Mouse (Mus musculus) embryonic facial prominence, embryonic 13.5 days (tissue): ENCODE measurements at regions not wholly inside any gene's neighbourhood (a gene's known extent, or its start where the extent isn't known, plus 50 kb on each side); places are given as distances from the start of the nearest gene placed in this dataset.

ENCODE experiments used
- ATAC-seq: fragments of 200-750 bp; cut with Nextera tagmentation; 2 replicates; pipeline ENCODE4 v1.8.0; 2017; ENCODE audit warnings: low read depth; ENCODE audit not compliant: insufficient number of reproducible peaks, insufficient read depth, low FRiP score, low TSS enrichment
- H3K27ac ChIP-seq: fragments of 300-500 bp; sonication (generic); 2 replicates; pipeline ENCODE4 v1.5.1; 2015; ENCODE audit warnings: moderate library complexity, mild to moderate bottlenecking, inconsistent platforms
- H3K27me3 ChIP-seq: fragments of 300-500 bp; sonication (generic); 2 replicates; pipeline ENCODE4 v1.6.1; 2015; ENCODE audit warnings: mild to moderate bottlenecking, inconsistent platforms
- H3K36me3 ChIP-seq: fragments of 300-500 bp; sonication (generic); 2 replicates; pipeline ENCODE4 v1.6.1; 2015; ENCODE audit warnings: mild to moderate bottlenecking, inconsistent platforms
- H3K4me1 ChIP-seq: fragments of 300-500 bp; sonication (generic); 2 replicates; pipeline ENCODE4 v1.6.1; 2015; ENCODE audit warnings: inconsistent platforms
- H3K4me2 ChIP-seq: fragments of 300-500 bp; sonication (generic); 2 replicates; pipeline ENCODE4 v1.6.1; 2015; ENCODE audit warnings: moderate library complexity, mild to moderate bottlenecking, inconsistent platforms
- H3K4me3 ChIP-seq: fragments of 300-500 bp; sonication (generic); 2 replicates; pipeline ENCODE4 v1.5.1; 2015; ENCODE audit warnings: mild to moderate bottlenecking, inconsistent platforms
- H3K9ac ChIP-seq: fragments of 300-500 bp; sonication (generic); 2 replicates; pipeline ENCODE4 v1.6.1; 2015; ENCODE audit warnings: mild to moderate bottlenecking, inconsistent platforms
- H3K9me3 ChIP-seq: fragments of 300-500 bp; sonication (generic); 2 replicates; pipeline ENCODE4 v1.6.1; 2016; ENCODE audit warnings: inconsistent platforms
- WGBS: fragments of 180-500 bp; shearing (Covaris S2); methylation state at CpG from one replicate; pipeline ENCODE4 v1.1.7; 2015; ENCODE audit warnings: mixed read lengths; 5-methylcytosine and 5-hydroxymethylcytosine counted together

GRCm38 (mm10) chr15:62596735-62597134, 1248.2 kb downstream of the Gsdmc2 start:
- no peak overlapping the region for H3K4me3 ChIP-seq
- no peak for ATAC-seq

GRCm38 (mm10) chr15:62588580-62588979, 1256.4 kb downstream of the Gsdmc2 start:
- H3K4me1 ChIP-seq: no peaks in the 10 kb centered on the region
- no peak overlapping the region for H3K9ac ChIP-seq
- H3K4me3 ChIP-seq: no peak overlapping the region
- H3K9me3 ChIP-seq: no peaks in the 10 kb centered on the region
- H3K36me3 ChIP-seq: no peaks in the 10 kb centered on the region
- WGBS: 70% methylated on average over 3 of the region's 3 CpGs
- H3K27me3 ChIP-seq: no peaks in the 10 kb centered on the region
- H3K27ac ChIP-seq: no peak overlapping the region
- no peak for ATAC-seq
- H3K4me2 ChIP-seq: no peak overlapping the region

More at GRCm38 (mm10) chr15:62596735-62597134, 1248.2 kb downstream of the Gsdmc2 start:
- H3K27ac ChIP-seq: no peak overlapping the region
- H3K4me1 ChIP-seq: no peaks in the 10 kb centered on the region
- H3K4me2 ChIP-seq: no peak overlapping the region
- H3K36me3 ChIP-seq: no peaks in the 10 kb centered on the region
- H3K27me3 ChIP-seq: no peaks in the 10 kb centered on the region
- H3K9me3 ChIP-seq: no peaks in the 10 kb centered on the region
- H3K9ac ChIP-seq: no peak overlapping the region

GRCm38 (mm10) chr15:62578788-62579187, 1266.2 kb downstream of the Gsdmc2 start:
- Histone ChIP-seq H3K36me3 (no peaks in the 10 kb centered on the region), H3K4me1 (no peaks in the 10 kb centered on the region)
- 59% methylated on average over 3 of the region's 3 CpGs for WGBS

GRCm38 (mm10) chr15:62575791-62576190, 1269.2 kb downstream of the Gsdmc2 start:
- Histone ChIP-seq H3K27ac (no peak overlapping the region), H3K36me3 (no peaks in the 10 kb centered on the region), H3K4me3 (no peak overlapping the region), H3K9ac (no peak overlapping the region), H3K4me1 (no peaks in the 10 kb centered on the region), H3K9me3 (no peaks in the 10 kb centered on the region), H3K4me2 (no peak overlapping the region), H3K27me3 (no peaks in the 10 kb centered on the region)
- 79% methylated on average over 2 of the region's 2 CpGs for WGBS
- no peak for ATAC-seq

More at GRCm38 (mm10) chr15:62578788-62579187, 1266.2 kb downstream of the Gsdmc2 start:
- H3K9ac ChIP-seq: no peak overlapping the region
- H3K27ac ChIP-seq: no peak overlapping the region
- H3K4me3 ChIP-seq: no peak overlapping the region
- no peaks in the 10 kb centered on the region for H3K9me3 ChIP-seq
- no peak for ATAC-seq
- no peak overlapping the region for H3K4me2 ChIP-seq
- H3K27me3 ChIP-seq: no peaks in the 10 kb centered on the region

- H3K4me3 ChIP-seq: no peak overlapping the region
- no peaks in the 10 kb centered on the region for H3K9me3 ChIP-seq
- no peak for ATAC-seq
- no peaks in the 10 kb centered on the region for H3K36me3 ChIP-seq
- H3K9ac ChIP-seq: no peak overlapping the region
- WGBS: 61% methylated on average over 7 of the region's 7 CpGs
- H3K4me2 ChIP-seq: no peak overlapping the region
- H3K27me3 ChIP-seq: no peaks in the 10 kb centered on the region
- no peak overlapping the region for H3K27ac ChIP-seq
- 0 out of 2 replicates have a peak, but pooled peaks cover 3% of the 10 kb centered on the region for H3K4me1 ChIP-seq
Observed at GRCm38 (mm10) chr15:62571803-62572202, 1273.2 kb downstream of the Gsdmc2 start.

GRCm38 (mm10) chr15:62568788-62569713, 1275.9 kb downstream of the Gsdmc2 start:
- Histone ChIP-seq H3K36me3 (no peaks in the 10 kb centered on the region), H3K27ac (no peak overlapping the region), H3K9ac (no peak overlapping the region), H3K4me1 (peaks cover 8% of the 10 kb centered on the region; the same call in 1 of the 2 replicates), H3K4me2 (no peak overlapping the region), H3K27me3 (no peaks in the 10 kb centered on the region), H3K9me3 (no peaks in the 10 kb centered on the region), H3K4me3 (no peak overlapping the region)
- ATAC-seq: no peak
- WGBS: 75% methylated on average over 7 of the region's 7 CpGs

GRCm38 (mm10) chr15:62567431-62567830, 1277.5 kb downstream of the Gsdmc2 start:
- H3K9ac ChIP-seq: no peak overlapping the region
- H3K27me3 ChIP-seq: no peaks in the 10 kb centered on the region
- no peak overlapping the region for H3K4me3 ChIP-seq
- H3K27ac ChIP-seq: no peak overlapping the region
- H3K4me2 ChIP-seq: no peak overlapping the region
- 61% methylated on average over 4 of the region's 4 CpGs for WGBS
- H3K36me3 ChIP-seq: no peaks in the 10 kb centered on the region
- no peaks in the 10 kb centered on the region for H3K9me3 ChIP-seq
- ATAC-seq: no peak
- peaks cover 8% of the 10 kb centered on the region; the same call in 1 of the 2 replicates for H3K4me1 ChIP-seq

GRCm38 (mm10) chr15:62566106-62566511, 1278.9 kb downstream of the Gsdmc2 start:
- Histone ChIP-seq H3K4me2 (peak overlapping the region; percentile 39), H3K9me3 (no peaks in the 10 kb centered on the region), H3K9ac (no peak overlapping the region), H3K27ac (no peak overlapping the region), H3K36me3 (no peaks in the 10 kb centered on the region), H3K4me1 (peaks cover 8% of the 10 kb centered on the region; the same call in 1 of the 2 replicates), H3K27me3 (no peaks in the 10 kb centered on the region), H3K4me3 (peak overlapping the region; percentile 11; the same call in 1 of the 2 replicates)
- peak; percentile 48; the same call in 1 of the 2 replicates for ATAC-seq
- WGBS: 11% methylated on average over 7 of the region's 7 CpGs

- H3K9me3 ChIP-seq: no peaks in the 10 kb centered on the region
- H3K27ac ChIP-seq: no peak overlapping the region
- WGBS: 81% methylated on average over 2 of the region's 2 CpGs
- no peaks in the 10 kb centered on the region for H3K4me1 ChIP-seq
- no peaks in the 10 kb centered on the region for H3K36me3 ChIP-seq
- H3K27me3 ChIP-seq: no peaks in the 10 kb centered on the region
- no peak overlapping the region for H3K4me3 ChIP-seq
- ATAC-seq: no peak
- H3K9ac ChIP-seq: no peak overlapping the region
- H3K4me2 ChIP-seq: no peak overlapping the region
Observed at GRCm38 (mm10) chr15:62533233-62533632, 1311.7 kb downstream of the Gsdmc2 start.

- 71% methylated on average over 3 of the region's 3 CpGs for WGBS
- no peak for ATAC-seq
Observed at GRCm38 (mm10) chr15:62528975-62529374, 1316.0 kb downstream of the Gsdmc2 start.

GRCm38 (mm10) chr15:62524628-62525027, 1320.3 kb downstream of the Gsdmc2 start:
- Histone ChIP-seq H3K4me3 (no peak overlapping the region), H3K9me3 (no peaks in the 10 kb centered on the region), H3K9ac (no peak overlapping the region), H3K4me2 (no peak overlapping the region), H3K27ac (no peak overlapping the region), H3K4me1 (no peaks in the 10 kb centered on the region), H3K36me3 (no peaks in the 10 kb centered on the region), H3K27me3 (no peaks in the 10 kb centered on the region)
- no peak for ATAC-seq
- WGBS: 66% methylated on average over 2 of the region's 2 CpGs

More at GRCm38 (mm10) chr15:62528975-62529374, 1316.0 kb downstream of the Gsdmc2 start:
- no peaks in the 10 kb centered on the region for H3K27me3 ChIP-seq
- no peak overlapping the region for H3K4me3 ChIP-seq
- H3K9me3 ChIP-seq: no peaks in the 10 kb centered on the region
- H3K4me2 ChIP-seq: no peak overlapping the region
- no peak overlapping the region for H3K27ac ChIP-seq
- H3K4me1 ChIP-seq: no peaks in the 10 kb centered on the region
- H3K36me3 ChIP-seq: no peaks in the 10 kb centered on the region
- no peak overlapping the region for H3K9ac ChIP-seq

- Histone ChIP-seq H3K27me3 (no peaks in the 10 kb centered on the region), H3K4me3 (no peak overlapping the region), H3K9ac (no peak overlapping the region), H3K4me1 (no peaks in the 10 kb centered on the region), H3K36me3 (no peaks in the 10 kb centered on the region), H3K27ac (no peak overlapping the region), H3K9me3 (no peaks in the 10 kb centered on the region), H3K4me2 (no peak overlapping the region)
- ATAC-seq: no peak
- 73% methylated on average over 2 of the region's 2 CpGs for WGBS
Observed at GRCm38 (mm10) chr15:62524135-62524534, 1320.8 kb downstream of the Gsdmc2 start.
